Mouse (Mus musculus) hindbrain, embryonic 11.5 days (tissue): ENCODE results near the gene 5730455P16Rik. TPM values are rescaled to one million over a fixed set of nuclear protein-coding genes. Genes with fewer than 3 reads are reported as not detected.
A peak's percentile ranks its signal among the peaks of the same experiment; 100 is the strongest.

Experiments
- ATAC-seq: fragments of 200-750 bp; cut with Nextera tagmentation; 2 replicates; pipeline ENCODE4 v1.8.0; 2017; ENCODE audit warnings: mild to moderate bottlenecking, moderate TSS enrichment, moderate library complexity; ENCODE audit not compliant: low FRiP score
- DNase-seq: peaks from one replicate; pipeline ENCODE4 v3.0.0-alpha.2; 2015; ENCODE audit warnings: low spot score
- H3K27ac ChIP-seq: fragments of 300-500 bp; sonication (generic); 2 replicates; pipeline ENCODE4 v1.5.1; 2014; ENCODE audit warnings: mild to moderate bottlenecking, low read depth, low read length
- H3K27me3 ChIP-seq: fragments of 300-500 bp; sonication (generic); 2 replicates; pipeline ENCODE4 v1.6.1; 2014; ENCODE audit warnings: mild to moderate bottlenecking, low read length, moderate library complexity, mixed read lengths; ENCODE audit not compliant: control insufficient read depth, insufficient read depth
- H3K36me3 ChIP-seq: fragments of 300-500 bp; sonication (generic); 2 replicates; pipeline ENCODE4 v1.6.1; 2014; ENCODE audit warnings: mild to moderate bottlenecking, low read length, moderate library complexity, mixed read lengths; ENCODE audit not compliant: control insufficient read depth, insufficient read depth
- H3K4me1 ChIP-seq: fragments of 300-500 bp; sonication (generic); replicated peaks from 2 replicates; pipeline ENCODE4 v1.6.1; 2014; ENCODE audit warnings: low read length, mixed read lengths; ENCODE audit not compliant: control insufficient read depth, insufficient read depth
- H3K4me2 ChIP-seq: fragments of 300-500 bp; sonication (generic); replicated peaks from 2 replicates; pipeline ENCODE4 v1.6.1; 2014; ENCODE audit warnings: mild to moderate bottlenecking, low read depth, low read length
- H3K4me3 ChIP-seq: fragments of 300-500 bp; sonication (generic); 2 replicates; pipeline ENCODE4 v1.5.1; 2014; ENCODE audit warnings: low read depth, low read length
- H3K9ac ChIP-seq: fragments of 300-500 bp; sonication (generic); 2 replicates; pipeline ENCODE4 v1.6.1; 2014; ENCODE audit warnings: low read depth, low read length
- H3K9me3 ChIP-seq: fragments of 300-500 bp; sonication (generic); 2 replicates; pipeline ENCODE4 v1.6.1; 2016; ENCODE audit warnings: low read length; ENCODE audit not compliant: control insufficient read depth
- WGBS: fragments of 180-500 bp; shearing (Covaris S2); extraction: QIAGEN DNeasy Blood & Tissue Kit; methylation state at CpG from one replicate; pipeline ENCODE4 v1.1.7; 2014; 5-methylcytosine and 5-hydroxymethylcytosine counted together
- polyA plus RNA-seq: library from polyadenylated mRNA; unstranded; fragments of >200 nt; fragmentation: Nextera tagmentation; extraction: Ambion mirVana; gene quantifications from 2 replicates; pipeline ENCODE4 v1.2.1, GENCODE M21; 2014

The 5730455P16Rik gene
- polyA plus RNA-seq, 1 experiment from 2014 or later = 25.2 TPM

GRCm38 (mm10) chr11:80351832-80352430, 25.9 kb downstream of the 5730455P16Rik start:
- no peaks in the 10 kb centered on the region for H3K27me3 ChIP-seq
- no peaks in the 10 kb centered on the region for H3K4me1 ChIP-seq
- DNase-seq (peak; percentile 92), ATAC-seq (no peak)
- no peaks in the 10 kb centered on the region for H3K9me3 ChIP-seq
- H3K4me2 ChIP-seq = no peak overlapping the region
- no peak overlapping the region for H3K27ac ChIP-seq
- no peaks in the 10 kb centered on the region for H3K36me3 ChIP-seq
- H3K4me3 ChIP-seq = no peak overlapping the region
- 79% methylated on average over 5 of the region's 5 CpGs for WGBS
- no peak overlapping the region for H3K9ac ChIP-seq

GRCm38 (mm10) chr11:80342482-80342881, 35.4 kb downstream of the 5730455P16Rik start:
- Histone ChIP-seq H3K36me3 (no peaks in the 10 kb centered on the region), H3K27ac (no peak overlapping the region), H3K4me3 (no peak overlapping the region), H3K4me1 (no peaks in the 10 kb centered on the region), H3K9me3 (no peaks in the 10 kb centered on the region), H3K9ac (no peak overlapping the region), H3K27me3 (no peaks in the 10 kb centered on the region), H3K4me2 (no peak overlapping the region)
- DNase-seq (peak; percentile 39), ATAC-seq (no peak)
- WGBS = 13% methylated on average over 2 of the region's 2 CpGs

- no peak for ATAC-seq
Observed at GRCm38 (mm10) chr11:80336351-80336730, 41.5 kb downstream of the 5730455P16Rik start.

GRCm38 (mm10) chr11:80335609-80336350, 42.1 kb downstream of the 5730455P16Rik start:
- DNase-seq = peak; percentile 79
- peak overlapping the region; percentile 73 for H3K27ac ChIP-seq
- H3K27me3 ChIP-seq = no peaks in the 10 kb centered on the region
- H3K9ac ChIP-seq = no peak overlapping the region
- 2% methylated on average over 7 of the region's 7 CpGs for WGBS
- H3K36me3 ChIP-seq = no peaks in the 10 kb centered on the region
- H3K4me1 ChIP-seq = peaks cover 12% of the 10 kb centered on the region
- H3K4me2 ChIP-seq = no peak overlapping the region
- no peaks in the 10 kb centered on the region for H3K9me3 ChIP-seq
- H3K4me3 ChIP-seq = no peak overlapping the region
- ATAC-seq = peak; percentile 94

More at GRCm38 (mm10) chr11:80336351-80336730, 41.5 kb downstream of the 5730455P16Rik start:
- no peak for DNase-seq
- WGBS = 14% methylated on average over 6 of the region's 6 CpGs
- Histone ChIP-seq H3K27ac (peak overlapping the region; percentile 73), H3K36me3 (no peaks in the 10 kb centered on the region), H3K9ac (no peak overlapping the region), H3K4me3 (no peak overlapping the region), H3K4me2 (no peak overlapping the region), H3K4me1 (peaks cover 12% of the 10 kb centered on the region), H3K9me3 (no peaks in the 10 kb centered on the region), H3K27me3 (no peaks in the 10 kb centered on the region)

GRCm38 (mm10) chr11:80332709-80333400, 45.0 kb downstream of the 5730455P16Rik start:
- H3K27ac ChIP-seq = no peak overlapping the region
- 76% methylated on average over 12 of the region's 12 CpGs for WGBS
- no peak overlapping the region for H3K4me2 ChIP-seq
- no peak for DNase-seq
- no peaks in the 10 kb centered on the region; the same call in 1 of the 2 replicates for H3K36me3 ChIP-seq
- no peak overlapping the region for H3K9ac ChIP-seq
- H3K9me3 ChIP-seq = no peaks in the 10 kb centered on the region
- H3K27me3 ChIP-seq = no peaks in the 10 kb centered on the region
- no peak for ATAC-seq
- peaks cover 12% of the 10 kb centered on the region for H3K4me1 ChIP-seq
- no peak overlapping the region for H3K4me3 ChIP-seq

- Histone ChIP-seq H3K27me3 (no peaks in the 10 kb centered on the region), H3K9me3 (no peaks in the 10 kb centered on the region), H3K9ac (no peak overlapping the region), H3K4me3 (no peak overlapping the region), H3K27ac (no peak overlapping the region), H3K4me1 (0 out of 2 replicates have a peak, but pooled peaks cover 3% of the 10 kb centered on the region), H3K4me2 (no peak overlapping the region), H3K36me3 (no peaks in the 10 kb centered on the region; the same call in 1 of the 2 replicates)
- ATAC-seq = no peak
- no peak for DNase-seq
- WGBS = 83% methylated on average over 6 of the region's 6 CpGs
Observed at GRCm38 (mm10) chr11:80324636-80325035, 53.2 kb downstream of the 5730455P16Rik start.

- ATAC-seq (peak; percentile 22; the same call in 1 of the 2 replicates), DNase-seq (no peak)
- H3K4me3 ChIP-seq = no peak overlapping the region
- H3K36me3 ChIP-seq = no peaks in the 10 kb centered on the region
- no peak overlapping the region for H3K4me2 ChIP-seq
- 50% methylated on average over 13 of the region's 13 CpGs for WGBS
- no peak overlapping the region for H3K9ac ChIP-seq
- H3K27me3 ChIP-seq = no peaks in the 10 kb centered on the region
- 0 out of 2 replicates have a peak, but pooled peaks cover 3% of the 10 kb centered on the region for H3K4me1 ChIP-seq
- H3K9me3 ChIP-seq = no peaks in the 10 kb centered on the region
- H3K27ac ChIP-seq = no peak overlapping the region
Observed at GRCm38 (mm10) chr11:80323255-80323654, 54.6 kb downstream of the 5730455P16Rik start.

- H3K4me2 ChIP-seq = no peak overlapping the region
- peak overlapping the region; percentile 34; the same call in 1 of the 2 replicates for H3K9ac ChIP-seq
- H3K27ac ChIP-seq = peak overlapping the region; percentile 83
- peaks cover 23% of the 10 kb centered on the region for H3K4me1 ChIP-seq
- DNase-seq (peak; percentile 66), ATAC-seq (peak; percentile 79)
- no peaks in the 10 kb centered on the region for H3K36me3 ChIP-seq
- WGBS = 34% methylated on average over 10 of the region's 10 CpGs
- no peak overlapping the region for H3K4me3 ChIP-seq
- H3K27me3 ChIP-seq = no peaks in the 10 kb centered on the region
- H3K9me3 ChIP-seq = no peaks in the 10 kb centered on the region
Observed at GRCm38 (mm10) chr11:80315743-80316639, 61.8 kb downstream of the 5730455P16Rik start.
